Mouse (Mus musculus): ENCODE data around the gene Mlx.

- TF ChIP-seq CHD2 (IDR thresholded peaks at IDR 0.05; ENCODE audit: low read length) (no peak), POLR2A (IDR thresholded peaks at IDR 0.05; ENCODE audit: low read depth, low read length) (no peak), ZMIZ1 (IDR thresholded peaks at IDR 0.05; ENCODE audit: low read depth, low read length) (no peak), MAZ (IDR thresholded peaks at IDR 0.05; ENCODE audit: low read depth, low read length) (no peak), ZKSCAN1 (IDR thresholded peaks at IDR 0.05; ENCODE audit: borderline replicate concordance, low read depth, low read length) (no peak), CTCF (conservative IDR thresholded peaks at IDR 0.05 in 1 of 2, IDR thresholded peaks at IDR 0.05 in 1 of 2; ENCODE audit: low read depth in 2 of 2, low read length in 2 of 2) (no peak), POLR2AphosphoS2 (IDR thresholded peaks at IDR 0.05; ENCODE audit: low read depth, low read length) (no peak), EP300 (IDR thresholded peaks at IDR 0.05; ENCODE audit: low read length) (no peak)
These were observed 32.2 kb downstream of the Mlx start for GRCm38 (mm10) chr11:101119131-101119760.
